ENCODE assay signal across 21 mouse cellular contexts in genomic region chr6:34987085-34987645, GRCm38 (mm10). TPM values are rescaled to one million over a fixed set of nuclear protein-coding genes. Genes with fewer than 3 reads are reported as not detected.
DNase-seq lines count a peak whose midpoint lies in the region; ATAC-seq and TF ChIP-seq lines count a peak whose summit lies in the region.
"Had no signal": no experiment of that assay in that cellular context is flagged by ENCODE, and none has a peak within 500 bp of the region (broad histone marks: within the 10 kb centered on the region; RNA-seq: fewer than 3 reads in every experiment).

No protein-coding gene starts in this region.

- WGBS in forebrain, embryonic 11.5 days, result 93% methylated on average over 12 of the region's 12 CpGs
- 90% methylated on average over 12 of the region's 12 CpGs for WGBS in forebrain, embryonic 15.5 days
- WGBS in lung, embryonic 15.5 days, result 48% methylated on average over 12 of the region's 12 CpGs
- 85% methylated on average over 12 of the region's 12 CpGs for WGBS in intestine, embryonic 15.5 days
- WGBS in small intestine, adult 2 months, result 39% methylated on average over 12 of the region's 12 CpGs

- no peak overlapping the region for H3K9ac ChIP-seq in forebrain, embryonic 11.5 days (ENCODE audit: low read length)
- H3K9ac ChIP-seq in forebrain, embryonic 15.5 days (replicated peaks), result no peak overlapping the region
- H3K9ac ChIP-seq in lung, embryonic 15.5 days, result no peak overlapping the region
- no peak overlapping the region for H3K9ac ChIP-seq in intestine, embryonic 15.5 days
- H3K9ac ChIP-seq: embryonic facial prominence, embryonic 12.5 days had no signal

- no peak overlapping the region for H3K27ac ChIP-seq in forebrain, embryonic 11.5 days (ENCODE audit: low read depth, low read length)
- no peak overlapping the region for H3K27ac ChIP-seq in forebrain, embryonic 15.5 days (replicated peaks)
- H3K27ac ChIP-seq in lung, embryonic 15.5 days, result 0 out of 2 replicates have a peak overlapping the region, but pooled peaks have one; percentile 4
- no peak overlapping the region for H3K27ac ChIP-seq in intestine, embryonic 15.5 days
- H3K27ac ChIP-seq in small intestine, adult 2 months (ENCODE audit: insufficient read depth, low read depth, low read length), result peak overlapping the region; percentile 61; the same call in 1 of the 2 replicates
- H3K27ac ChIP-seq: embryonic facial prominence, embryonic 12.5 days; left cerebral cortex, adult 2 months had no signal

- DNase-seq in forebrain, embryonic 11.5 days (ENCODE audit: low spot score), result peak; percentile 43
- no peak for DNase-seq in lung, postnatal 10 days
- no peak for DNase-seq in spleen, adult 18-20 months
- no peak for DNase-seq in spleen, postnatal 14 days (ENCODE audit: low spot score in 2 of 2)
- DNase-seq: cerebellum, adult 9-11 months; gastrocnemius, postnatal 25 days; kidney, adult 2 months; kidney, postnatal 25 days; layer of hippocampus, adult 9-11 months; left cerebral cortex, postnatal 4 days; liver; lung, adult 2 months; thymus, adult 18-20 months had no signal

- TF ChIP-seq CTCF in small intestine, adult 2 months (IDR thresholded peaks at IDR 0.05; ENCODE audit: extremely low read depth, insufficient read length, insufficient replicate concordance, low read depth, low read length), result no peak

- no peak for TF ChIP-seq POLR2A in small intestine, adult 2 months (IDR thresholded peaks at IDR 0.05; ENCODE audit: low read depth, low read length)

- no peak overlapping the region for H3K4me2 ChIP-seq in forebrain, embryonic 11.5 days (ENCODE audit: low read depth, low read length, severe bottlenecking)
- H3K4me2 ChIP-seq in forebrain, embryonic 15.5 days (replicated peaks), result no peak overlapping the region
- no peak overlapping the region for H3K4me2 ChIP-seq in lung, embryonic 15.5 days
- H3K4me2 ChIP-seq in intestine, embryonic 15.5 days (replicated peaks), result peak overlapping the region; percentile 50; the same call in 1 of the 2 replicates

- H3K36me3 ChIP-seq in forebrain, embryonic 11.5 days (ENCODE audit: control insufficient read depth, insufficient read depth, low read length), result no peaks in the 10 kb centered on the region
- no peaks in the 10 kb centered on the region for H3K36me3 ChIP-seq in forebrain, embryonic 15.5 days
- no peaks in the 10 kb centered on the region for H3K36me3 ChIP-seq in lung, embryonic 15.5 days
- H3K36me3 ChIP-seq in intestine, embryonic 15.5 days, result no peaks in the 10 kb centered on the region
- no peaks in the 10 kb centered on the region for H3K36me3 ChIP-seq in small intestine, adult 2 months (ENCODE audit: control insufficient read depth, insufficient read depth, low read length)
- H3K36me3 ChIP-seq: embryonic facial prominence, embryonic 12.5 days; G1E had no signal

- no peak overlapping the region for H3K4me3 ChIP-seq in forebrain, embryonic 11.5 days (ENCODE audit: low read depth, low read length)
- H3K4me3 ChIP-seq in forebrain, embryonic 15.5 days, result no peak overlapping the region
- no peak overlapping the region for H3K4me3 ChIP-seq in lung, embryonic 15.5 days
- H3K4me3 ChIP-seq in intestine, embryonic 15.5 days (replicated peaks), result no peak overlapping the region
- H3K4me3 ChIP-seq in small intestine, adult 2 months (ENCODE audit: low read depth, low read length), result peak overlapping the region; percentile 50
- H3K4me3 ChIP-seq: embryonic facial prominence, embryonic 12.5 days; left cerebral cortex, adult 2 months had no signal

- H3K27me3 ChIP-seq in forebrain, embryonic 11.5 days (ENCODE audit: control insufficient read depth, insufficient read depth, low read length), result no peaks in the 10 kb centered on the region
- no peaks in the 10 kb centered on the region for H3K27me3 ChIP-seq in forebrain, embryonic 15.5 days
- no peaks in the 10 kb centered on the region for H3K27me3 ChIP-seq in lung, embryonic 15.5 days
- H3K27me3 ChIP-seq in intestine, embryonic 15.5 days (replicated peaks), result no peaks in the 10 kb centered on the region
- no peaks in the 10 kb centered on the region for H3K27me3 ChIP-seq in small intestine, adult 2 months (ENCODE audit: control insufficient read depth, insufficient read depth, low read length)
- H3K27me3 ChIP-seq: embryonic facial prominence, embryonic 12.5 days had no signal

- no peak for ATAC-seq in forebrain, embryonic 11.5 days (replicated peaks; ENCODE audit: low FRiP score)
- no peak for ATAC-seq in forebrain, embryonic 15.5 days (replicated peaks)
- peak; percentile 66; the same call in 1 of the 2 replicates for ATAC-seq in lung, embryonic 15.5 days (ENCODE audit: borderline replicate concordance, extremely low read depth, low FRiP score, low TSS enrichment)
- no peak for ATAC-seq in intestine, embryonic 15.5 days
- ATAC-seq: midbrain, embryonic 16.5 days had no signal

- H3K9me3 ChIP-seq in forebrain, embryonic 11.5 days (ENCODE audit: control insufficient read depth, low read length), result no peaks in the 10 kb centered on the region
- no peaks in the 10 kb centered on the region for H3K9me3 ChIP-seq in forebrain, embryonic 15.5 days
- H3K9me3 ChIP-seq in lung, embryonic 15.5 days, result no peaks in the 10 kb centered on the region
- no peaks in the 10 kb centered on the region for H3K9me3 ChIP-seq in intestine, embryonic 15.5 days
- H3K9me3 ChIP-seq: embryonic facial prominence, embryonic 12.5 days; G1E had no signal

- peaks cover 5% of the 10 kb centered on the region; the same call in 1 of the 2 replicates for H3K4me1 ChIP-seq in forebrain, embryonic 11.5 days (replicated peaks; ENCODE audit: control insufficient read depth, insufficient read depth, low read length)
- peaks cover 7% of the 10 kb centered on the region for H3K4me1 ChIP-seq in forebrain, embryonic 15.5 days
- H3K4me1 ChIP-seq in lung, embryonic 15.5 days, result peaks cover 20% of the 10 kb centered on the region
- peaks cover 8% of the 10 kb centered on the region; the same call in 1 of the 2 replicates for H3K4me1 ChIP-seq in intestine, embryonic 15.5 days (replicated peaks)
- peaks cover 8% of the 10 kb centered on the region for H3K4me1 ChIP-seq in small intestine, adult 2 months (ENCODE audit: control insufficient read depth, insufficient read depth, insufficient read length, low read length)

RNA-seq across cellular contexts. Expression of gene Slc23a4, which starts 1.0 kb away (rescaled TPM):
- 0.16 and 0.51 TPM in 2 replicates for polyA plus RNA-seq in forebrain, embryonic 11.5 days (2014; fragmentation: Nextera tagmentation; extraction: Ambion mirVana)
- polyA plus RNA-seq in forebrain, embryonic 15.5 days (2015; fragmentation: Nextera tagmentation; extraction: Ambion mirVana), result 0.42 and 0.48 TPM in 2 replicates
- polyA plus RNA-seq in lung, embryonic 15.5 days (2015; fragmentation: Nextera tagmentation; extraction: Ambion mirVana), result 0.62 and 0.66 TPM in 2 replicates
- 8.4 and 9.5 TPM in 2 replicates for polyA plus RNA-seq in intestine, embryonic 15.5 days (2015; fragmentation: Nextera tagmentation; extraction: Ambion mirVana)
- polyA plus RNA-seq in small intestine, adult 2 months (2012; rRNA removed), result 76.2 and 221 TPM in 2 replicates

Comparison
In these comparisons a context has a peak if more than half of its experiments do, and no peak if none do; other contexts are left out.
1. H3K27ac ChIP-seq: peak in lung, embryonic 15.5 days (single experiment) and small intestine, adult 2 months (single experiment); none in forebrain, embryonic 11.5 days (single experiment), forebrain, embryonic 15.5 days (single experiment) and intestine, embryonic 15.5 days (single experiment).